ENCODE assay signal across 8 mouse cellular contexts in the genomic region with DNA sequence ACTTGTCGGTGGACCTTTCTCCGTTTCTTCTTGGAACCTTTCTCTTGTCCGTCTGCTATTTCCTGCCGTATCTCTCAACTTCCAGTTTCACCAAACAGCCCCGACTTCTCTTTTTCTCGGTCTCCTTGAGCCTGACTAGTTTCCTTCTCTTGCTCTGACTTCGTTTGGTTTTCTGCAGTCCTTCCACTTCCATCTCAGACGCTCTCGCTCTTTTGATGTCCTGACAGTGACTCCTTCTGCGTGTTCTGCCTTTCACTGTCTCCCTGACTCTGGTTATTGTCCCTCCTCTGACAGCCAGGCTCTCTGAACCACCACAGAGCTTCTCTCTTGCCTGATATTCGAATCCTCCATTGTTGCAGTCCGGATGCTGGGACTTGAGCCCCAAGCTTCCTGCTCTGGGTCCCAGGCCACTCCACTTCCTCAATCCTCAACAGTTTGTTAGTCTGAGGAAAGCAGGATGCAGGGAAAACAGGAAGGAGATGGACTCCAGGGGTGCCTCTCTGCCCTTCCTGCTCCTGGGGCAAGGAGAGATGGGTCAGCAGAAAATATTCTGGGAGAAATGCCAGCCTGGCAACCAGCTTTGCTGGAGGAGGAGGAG. TPM values are rescaled to one million over a fixed set of nuclear protein-coding genes. Genes with fewer than 3 reads are reported as not detected.
DNase-seq lines count a peak whose midpoint lies in the region; ATAC-seq lines count a peak whose summit lies in the region.

No protein-coding gene starts in this region.

- WGBS in embryonic facial prominence, embryonic 12.5 days = 18% methylated on average over 12 of the region's 12 CpGs
- WGBS in limb, embryonic 10.5 days = 38% methylated on average over 12 of the region's 12 CpGs
- WGBS in midbrain, embryonic 13.5 days = 58% methylated on average over 12 of the region's 12 CpGs

- H3K4me3 ChIP-seq in embryonic facial prominence, embryonic 12.5 days = peak overlapping the region; percentile 87
- peak overlapping the region; percentile 89 for H3K4me3 ChIP-seq in limb, embryonic 10.5 days
- H3K4me3 ChIP-seq in midbrain, embryonic 13.5 days (replicated peaks) = no peak overlapping the region

- no peak for ATAC-seq in embryonic facial prominence, embryonic 12.5 days (ENCODE audit: insufficient number of reproducible peaks, insufficient read depth, low FRiP score, low TSS enrichment)
- ATAC-seq in midbrain, embryonic 13.5 days = no peak

- peak overlapping the region; percentile 96 for H3K9ac ChIP-seq in embryonic facial prominence, embryonic 12.5 days
- H3K9ac ChIP-seq in midbrain, embryonic 13.5 days (replicated peaks) = no peak overlapping the region

- H3K27ac ChIP-seq in embryonic facial prominence, embryonic 12.5 days = peak overlapping the region; percentile 97
- peak overlapping the region; percentile 97 for H3K27ac ChIP-seq in limb, embryonic 10.5 days
- H3K27ac ChIP-seq in midbrain, embryonic 13.5 days = peak overlapping the region; percentile 49; the same call in 1 of the 2 replicates

- H3K36me3 ChIP-seq in embryonic facial prominence, embryonic 12.5 days = peaks cover 10% of the 10 kb centered on the region
- peaks cover 52% of the 10 kb centered on the region for H3K36me3 ChIP-seq in limb, embryonic 10.5 days
- no peaks in the 10 kb centered on the region for H3K36me3 ChIP-seq in midbrain, embryonic 13.5 days

- peaks cover 54% of the 10 kb centered on the region for H3K4me1 ChIP-seq in embryonic facial prominence, embryonic 12.5 days
- H3K4me1 ChIP-seq in limb, embryonic 10.5 days = peaks cover 84% of the 10 kb centered on the region
- H3K4me1 ChIP-seq in midbrain, embryonic 13.5 days (replicated peaks) = peaks cover 33% of the 10 kb centered on the region

- intact Hi-C loops in heart, postnatal 36 days (cut with DNase I) = loop anchor here (5.0 kb wide), 1 partner anchor 111 kb away; no protein-coding TSS in a partner anchor

- H3K27me3 ChIP-seq in embryonic facial prominence, embryonic 12.5 days = no peaks in the 10 kb centered on the region
- no peaks in the 10 kb centered on the region for H3K27me3 ChIP-seq in limb, embryonic 10.5 days (ENCODE audit: low read depth, poor library complexity, severe bottlenecking)
- no peaks in the 10 kb centered on the region for H3K27me3 ChIP-seq in midbrain, embryonic 13.5 days

- peak; percentile 50 for DNase-seq in embryo, embryonic 10 days (ENCODE audit: low spot score)
- no peak for DNase-seq in embryo, embryonic 10.5 days (ENCODE audit: low spot score)
- DNase-seq in heart, postnatal 36 days = peak; percentile 49 to 60
- DNase-seq in limb, embryonic 10.5 days (ENCODE audit: low spot score) = peak; percentile 41
- no peak for DNase-seq in cerebellum, postnatal 36 days
- DNase-seq in frontal cortex, postnatal 36 days (ENCODE audit: low spot score in 2 of 2) = no peak

- H3K9me3 ChIP-seq in embryonic facial prominence, embryonic 12.5 days = no peaks in the 10 kb centered on the region
- H3K9me3 ChIP-seq in limb, embryonic 10.5 days (replicated peaks) = no peaks in the 10 kb centered on the region
- no peaks in the 10 kb centered on the region for H3K9me3 ChIP-seq in midbrain, embryonic 13.5 days

- H3K4me2 ChIP-seq in embryonic facial prominence, embryonic 12.5 days (replicated peaks) = peak overlapping the region; percentile 91
- peak overlapping the region; percentile 98 for H3K4me2 ChIP-seq in midbrain, embryonic 13.5 days (replicated peaks)

RNA-seq across cellular contexts. Expression of a gene that starts 1.9 kb away (rescaled TPM):
- 942 and 961 TPM in 2 replicates for polyA plus RNA-seq in embryonic facial prominence, embryonic 12.5 days (2016; fragmentation: Nextera tagmentation; extraction: Ambion mirVana)
- 10 to 100 TPM; 80.6 to 93.5 TPM for total RNA-seq in heart, postnatal 36 days (2021)
- 899 and 1,008 TPM in 2 replicates for polyA plus RNA-seq in limb, embryonic 10.5 days (2016; fragmentation: Nextera tagmentation; extraction: Ambion mirVana)
- polyA plus RNA-seq in midbrain, embryonic 13.5 days (2015; fragmentation: Nextera tagmentation; extraction: Ambion mirVana) = 120 and 125 TPM in 2 replicates

RNA-seq across cellular contexts. Expression of a gene that starts 18.9 kb away (rescaled TPM):
- 288 and 289 TPM in 2 replicates for polyA plus RNA-seq in embryonic facial prominence, embryonic 12.5 days (2016; fragmentation: Nextera tagmentation; extraction: Ambion mirVana)
- 1 to 10 TPM; 3.9 to 4.6 TPM for total RNA-seq in heart, postnatal 36 days (2021)
- polyA plus RNA-seq in limb, embryonic 10.5 days (2016; fragmentation: Nextera tagmentation; extraction: Ambion mirVana) = 291 and 354 TPM in 2 replicates
- 118 and 125 TPM in 2 replicates for polyA plus RNA-seq in midbrain, embryonic 13.5 days (2015; fragmentation: Nextera tagmentation; extraction: Ambion mirVana)

RNA-seq across cellular contexts. Expression of a gene that starts 46.2 kb away (rescaled TPM):
- polyA plus RNA-seq in embryonic facial prominence, embryonic 12.5 days (2016; fragmentation: Nextera tagmentation; extraction: Ambion mirVana) = 0.24 and 0.28 TPM in 2 replicates
- total RNA-seq in heart, postnatal 36 days (2021) = under 1 TPM; 0.27 to 0.36 TPM
- polyA plus RNA-seq in limb, embryonic 10.5 days (2016; fragmentation: Nextera tagmentation; extraction: Ambion mirVana) = 0.74 and 1.4 TPM in 2 replicates
- 0.10 and 0.16 TPM in 2 replicates for polyA plus RNA-seq in midbrain, embryonic 13.5 days (2015; fragmentation: Nextera tagmentation; extraction: Ambion mirVana)

Comparison
In these comparisons a context has a peak if more than half of its experiments do, and no peak if none do; other contexts are left out.
1. DNase-seq: peak in embryo, embryonic 10 days (single experiment), heart, postnatal 36 days (2 of 2) and limb, embryonic 10.5 days (single experiment); none in embryo, embryonic 10.5 days (single experiment), cerebellum, postnatal 36 days (0 of 2) and frontal cortex, postnatal 36 days (0 of 2).
2. Peak in every context shown above with its lines, with median percentiles within 50 percentile points of each other: H3K27ac ChIP-seq.